In genomic region chr2:133522121-133522520, GRCm38 (mm10) we compare ENCODE assay signal across 16 mouse cellular contexts. TPM values are rescaled to one million over a fixed set of nuclear protein-coding genes. Genes with fewer than 3 reads are reported as not detected.
DNase-seq lines count a peak whose midpoint lies in the region; ATAC-seq and TF ChIP-seq lines count a peak whose summit lies in the region.
"Had no signal": no experiment of that assay in that cellular context is flagged by ENCODE, and none has a peak within 500 bp of the region (broad histone marks: within the 10 kb centered on the region; RNA-seq: fewer than 3 reads in every experiment).

No protein-coding gene starts in this region.

- no peaks in the 10 kb centered on the region for H3K36me3 ChIP-seq in intestine, embryonic 14.5 days (ENCODE audit: control insufficient read depth, insufficient read depth, low read length)
- no peaks in the 10 kb centered on the region for H3K36me3 ChIP-seq in intestine, postnatal 0 days (ENCODE audit: control insufficient read depth, insufficient read depth)
- H3K36me3 ChIP-seq in hindbrain, embryonic 14.5 days (replicated peaks; ENCODE audit: control insufficient read depth, insufficient read depth): no peaks in the 10 kb centered on the region
- H3K36me3 ChIP-seq: heart, embryonic 13.5 days; midbrain, embryonic 13.5 days had no signal

- ATAC-seq in intestine, embryonic 14.5 days (replicated peaks; ENCODE audit: low FRiP score, low TSS enrichment, low read depth): no peak
- ATAC-seq in intestine, postnatal 0 days: no peak
- peak; percentile 13 for ATAC-seq in Patski
- no peak for ATAC-seq in hindbrain, embryonic 14.5 days (ENCODE audit: low FRiP score)
- ATAC-seq: hindbrain, embryonic 16.5 days; lung, postnatal 0 days; midbrain, embryonic 13.5 days had no signal

- H3K4me3 ChIP-seq in intestine, embryonic 14.5 days (ENCODE audit: low read depth, low read length): no peak overlapping the region
- H3K4me3 ChIP-seq in intestine, postnatal 0 days (ENCODE audit: low read depth, low read length): no peak overlapping the region
- no peak overlapping the region for H3K4me3 ChIP-seq in hindbrain, embryonic 14.5 days (replicated peaks; ENCODE audit: low read length)
- H3K4me3 ChIP-seq: heart, embryonic 13.5 days; layer of hippocampus, adult 2 months; midbrain, embryonic 13.5 days had no signal

- in situ Hi-C loops in Patski (cut with MboI; ENCODE audit: low pct_unique_long_range_greater_than_20kb): no loop called here

- H3K9ac ChIP-seq in intestine, embryonic 14.5 days (ENCODE audit: low read length): no peak overlapping the region
- no peak overlapping the region for H3K9ac ChIP-seq in intestine, postnatal 0 days (ENCODE audit: low read depth, low read length)
- H3K9ac ChIP-seq in hindbrain, embryonic 14.5 days: no peak overlapping the region
- H3K9ac ChIP-seq: heart, embryonic 13.5 days; midbrain, embryonic 13.5 days had no signal

- H3K27me3 ChIP-seq in intestine, embryonic 14.5 days (replicated peaks; ENCODE audit: control insufficient read depth, insufficient read depth, low read length): no peaks in the 10 kb centered on the region
- H3K27me3 ChIP-seq in intestine, postnatal 0 days (replicated peaks; ENCODE audit: control insufficient read depth, insufficient read depth, low read length): no peaks in the 10 kb centered on the region
- no peaks in the 10 kb centered on the region for H3K27me3 ChIP-seq in Patski
- H3K27me3 ChIP-seq in hindbrain, embryonic 14.5 days (ENCODE audit: control insufficient read depth, insufficient read depth, low read length): no peaks in the 10 kb centered on the region
- H3K27me3 ChIP-seq: heart, embryonic 13.5 days; midbrain, embryonic 13.5 days had no signal

- no peaks in the 10 kb centered on the region for H3K4me1 ChIP-seq in intestine, embryonic 14.5 days (replicated peaks; ENCODE audit: control insufficient read depth, insufficient read depth, low read length)
- no peaks in the 10 kb centered on the region for H3K4me1 ChIP-seq in intestine, postnatal 0 days (replicated peaks; ENCODE audit: control insufficient read depth, insufficient read depth, low read length)
- no peaks in the 10 kb centered on the region for H3K4me1 ChIP-seq in hindbrain, embryonic 14.5 days (replicated peaks; ENCODE audit: control insufficient read depth, insufficient read depth, low read length)
- H3K4me1 ChIP-seq: midbrain, embryonic 13.5 days had no signal

- CTCF ChIA-PET in Patski (lab: Charles Lee): no interaction called here

- H3K4me2 ChIP-seq in intestine, embryonic 14.5 days (ENCODE audit: low read length): no peak overlapping the region
- H3K4me2 ChIP-seq in intestine, postnatal 0 days (replicated peaks; ENCODE audit: low read depth): no peak overlapping the region
- H3K4me2 ChIP-seq in hindbrain, embryonic 14.5 days (replicated peaks): no peak overlapping the region
- H3K4me2 ChIP-seq: heart, embryonic 13.5 days; liver, embryonic 11.5 days; midbrain, embryonic 13.5 days had no signal

- 79% methylated on average over 2 of the region's 2 CpGs for WGBS in intestine, embryonic 14.5 days
- WGBS in intestine, postnatal 0 days: 84% methylated on average over 2 of the region's 2 CpGs
- WGBS in hindbrain, embryonic 14.5 days: 90% methylated on average over 2 of the region's 2 CpGs

- DNase-seq in intestine, embryonic 14.5 days (ENCODE audit: low spot score): peak; percentile 40
- DNase-seq in Patski (ENCODE audit: low read depth, low spot score): no peak
- peak; percentile 73 for DNase-seq in gastrocnemius, postnatal 25 days
- DNase-seq in kidney, postnatal 25 days: peak; percentile 16 to 55
- no peak for DNase-seq in hindbrain, embryonic 14.5 days (ENCODE audit: low spot score)
- no peak for DNase-seq in frontal cortex, postnatal 25 days (ENCODE audit: low spot score in 2 of 2)
- DNase-seq: adrenal gland, postnatal 14 days; cerebellum, adult 9-11 months; thymus, postnatal 36 days had no signal

- H3K27ac ChIP-seq in intestine, embryonic 14.5 days (ENCODE audit: low read depth): no peak overlapping the region
- no peak overlapping the region for H3K27ac ChIP-seq in intestine, postnatal 0 days (ENCODE audit: low read depth, low read length)
- no peak overlapping the region for H3K27ac ChIP-seq in hindbrain, embryonic 14.5 days
- H3K27ac ChIP-seq: heart, embryonic 13.5 days; layer of hippocampus, adult 2 months; midbrain, embryonic 13.5 days had no signal

- no peak for TF ChIP-seq CTCF in intestine, postnatal 0 days (IDR thresholded peaks at IDR 0.05; ENCODE audit: low read depth)
- no peak for TF ChIP-seq CTCF in Patski (IDR thresholded peaks at IDR 0.05)

- POLR2A ChIA-PET in Patski (lab: Charles Lee): no interaction called here

- H3K9me3 ChIP-seq in intestine, embryonic 14.5 days (ENCODE audit: control insufficient read depth, low read length): no peaks in the 10 kb centered on the region
- H3K9me3 ChIP-seq in intestine, postnatal 0 days (ENCODE audit: control insufficient read depth): no peaks in the 10 kb centered on the region
- H3K9me3 ChIP-seq in hindbrain, embryonic 14.5 days (ENCODE audit: control insufficient read depth, low read length): no peaks in the 10 kb centered on the region
- H3K9me3 ChIP-seq: heart, embryonic 13.5 days; midbrain, embryonic 13.5 days had no signal

RNA-seq across cellular contexts. Expression of gene Bmp2, which starts 29.8 kb away (rescaled TPM):
- 10.3 and 11.7 TPM in 2 replicates for polyA plus RNA-seq in intestine, embryonic 14.5 days (2014; fragmentation: Nextera tagmentation; extraction: Ambion mirVana)
- polyA plus RNA-seq in intestine, postnatal 0 days (2015; fragmentation: Nextera tagmentation; extraction: Ambion mirVana): 11.6 and 14.6 TPM in 2 replicates
- polyA plus RNA-seq in Patski (2021): 0.04 TPM
- total RNA-seq in gastrocnemius, postnatal 25 days (2021): 1 to 10 TPM in 1 of 2 experiments, under 1 TPM in 1; 0.86 to 1.9 TPM
- 3.1 and 3.3 TPM in 2 replicates for polyA plus RNA-seq in hindbrain, embryonic 14.5 days (2014; fragmentation: Nextera tagmentation; extraction: Ambion mirVana)

Comparison
In these comparisons a context has a peak if more than half of its experiments do, and no peak if none do; other contexts are left out.
1. DNase-seq: peak in intestine, embryonic 14.5 days (single experiment), gastrocnemius, postnatal 25 days (single experiment) and kidney, postnatal 25 days (2 of 2); none in Patski (single experiment), hindbrain, embryonic 14.5 days (single experiment) and frontal cortex, postnatal 25 days (0 of 2).